Mouse (Mus musculus) myocyte (in vitro differentiated cells): ENCODE results near the gene Syna.

Experiments
- CEBPB ChIP-seq: IDR thresholded peaks from 2 replicates; pipeline ENCODE4 v1.6.1; 2011; ENCODE audit warnings: mild to moderate bottlenecking, moderate library complexity; ENCODE audit not compliant: poor library complexity, insufficient read depth, severe bottlenecking
- E2F4 ChIP-seq: IDR thresholded peaks from one replicate; pipeline ENCODE4 v1.6.1; 2011; ENCODE audit warnings: mild to moderate bottlenecking, control low read depth, moderate library complexity; ENCODE audit not compliant: insufficient read depth
- MAX ChIP-seq: IDR thresholded peaks from one replicate; pipeline ENCODE4 v1.6.1; 2011; ENCODE audit warnings: low read depth, mild to moderate bottlenecking, control low read depth
- MYOD1 ChIP-seq, 3 experiments: IDR thresholded peaks; one replicate each; pipeline ENCODE4 v1.6.1; 2011; ENCODE audit warnings: control low read depth in 2 of 3, low read depth in 2 of 3, mild to moderate bottlenecking in 2 of 3, moderate library complexity in 1 of 3; ENCODE audit not compliant: insufficient read length in 2 of 3, control insufficient read depth in 1 of 3
- MYOG ChIP-seq, 3 experiments: IDR thresholded peaks; one replicate each; pipeline ENCODE4 v1.6.1; 2011; ENCODE audit warnings: control low read depth in 2 of 3, low read depth in 2 of 3, mild to moderate bottlenecking in 2 of 3; ENCODE audit not compliant: insufficient read length in 2 of 3, control insufficient read depth in 1 of 3, insufficient read depth in 1 of 3
- POLR2A ChIP-seq: IDR thresholded peaks from one replicate; pipeline ENCODE4 v1.6.1; 2011; ENCODE audit warnings: low read depth, mild to moderate bottlenecking, control low read depth, moderate library complexity; ENCODE audit not compliant: insufficient read length
- POLR2AphosphoS2 ChIP-seq: IDR thresholded peaks from one replicate; pipeline ENCODE4 v1.6.1; 2011; ENCODE audit warnings: low read depth, control low read depth; ENCODE audit not compliant: insufficient read length
- REST ChIP-seq: IDR thresholded peaks from one replicate; pipeline ENCODE4 v1.6.1; 2011; ENCODE audit warnings: mild to moderate bottlenecking, control low read depth, moderate library complexity; ENCODE audit not compliant: insufficient read depth, insufficient read length
- SRF ChIP-seq: IDR thresholded peaks from one replicate; pipeline ENCODE4 v1.6.1; 2011; ENCODE audit warnings: low read depth; ENCODE audit not compliant: control insufficient read depth, insufficient read length
- TCF12 ChIP-seq: IDR thresholded peaks from one replicate; pipeline ENCODE4 v1.6.1; 2011; ENCODE audit warnings: mild to moderate bottlenecking, control low read depth; ENCODE audit not compliant: poor library complexity, insufficient read depth, severe bottlenecking
- TCF3 ChIP-seq: IDR thresholded peaks from one replicate; pipeline ENCODE4 v1.6.1; 2011; ENCODE audit warnings: low read depth, control low read depth; ENCODE audit not compliant: insufficient read length
- USF1 ChIP-seq: IDR thresholded peaks from one replicate; pipeline ENCODE4 v1.6.1; 2011; ENCODE audit warnings: low read depth, mild to moderate bottlenecking, control low read depth, moderate library complexity

GRCm38 (mm10) chr5:134519471-134519870, 40.5 kb downstream of the Syna start:
- no peak for TF ChIP-seq MYOG (IDR thresholded peaks at IDR 0.05; ENCODE audit: control insufficient read depth in 1 of 3, insufficient read depth in 1 of 3, insufficient read length in 2 of 3, low read depth in 2 of 3)
- TF ChIP-seq CEBPB: no peak
- no peak for TF ChIP-seq POLR2A
- no peak for TF ChIP-seq MAX
- TF ChIP-seq USF1: no peak
- no peak for TF ChIP-seq MYOD1 (IDR thresholded peaks at IDR 0.05; ENCODE audit: control insufficient read depth in 1 of 3, insufficient read length in 2 of 3, low read depth in 2 of 3)
- no peak for TF ChIP-seq TCF12
- no peak for TF ChIP-seq E2F4
- no peak for TF ChIP-seq POLR2AphosphoS2
- no peak for TF ChIP-seq SRF
- no peak for TF ChIP-seq REST
- no peak for TF ChIP-seq TCF3
